Mouse (Mus musculus): ENCODE measurements at regions not wholly inside any gene's neighbourhood (a gene's known extent, or its start where the extent isn't known, plus 50 kb on each side); places are given as distances from the start of the nearest gene placed in this dataset.

GRCm38 (mm10) chr10:8951236-8951825 is 65.5 kb upstream of the Sash1 start:
- TF ChIP-seq CTCF (IDR thresholded peaks at IDR 0.05; ENCODE audit: insufficient read depth, low read depth, low read length) = no peak
- no peak for TF ChIP-seq POLR2A (IDR thresholded peaks at IDR 0.05; ENCODE audit: insufficient read depth, low read depth, low read length)

Measured in olfactory bulb, adult 2 months (tissue).